Mouse (Mus musculus) G1E (cell line): ENCODE measurements around the gene Dclk2. TPM values are rescaled to one million over a fixed set of nuclear protein-coding genes. Genes with fewer than 3 reads are reported as not detected.

Experiments used
- ATAC-seq: 2 replicates; pipeline ENCODE4 v1.8.0; 2016; ENCODE audit warnings: mild to moderate bottlenecking; ENCODE audit not compliant: insufficient number of reproducible peaks, poor library complexity, low FRiP score, severe bottlenecking; ENCODE audit errors: extremely low read depth
- DNase-seq: peaks from one replicate; pipeline ENCODE4 v3.0.0; 2012; ENCODE audit warnings: low spot score
- H3K27me3 ChIP-seq: 2 replicates; pipeline ENCODE4 v1.6.1; 2012; ENCODE audit warnings: mild to moderate bottlenecking, low read length, inconsistent platforms; ENCODE audit not compliant: insufficient read depth
- H3K36me3 ChIP-seq: replicated peaks from 2 replicates; pipeline ENCODE3; 2012; ENCODE audit warnings: mild to moderate bottlenecking, inconsistent platforms
- H3K4me1 ChIP-seq: 2 replicates; pipeline ENCODE4 v1.6.1; 2012; ENCODE audit warnings: low read depth, low read length, inconsistent platforms, mixed read lengths; ENCODE audit not compliant: insufficient read depth
- H3K4me3 ChIP-seq: 2 replicates; pipeline ENCODE4 v1.5.1; 2012; ENCODE audit warnings: low read depth, mild to moderate bottlenecking, inconsistent platforms, low read length, moderate library complexity, mixed read lengths
- H3K9me3 ChIP-seq: replicated peaks from 2 replicates; pipeline ENCODE4 v1.6.1; 2012; ENCODE audit warnings: inconsistent platforms
- CTCF ChIP-seq: IDR thresholded peaks from 2 replicates; pipeline ENCODE4 v1.5.1; 2012; ENCODE audit warnings: low read depth, low read length, inconsistent platforms, mixed read lengths
- GATA1 ChIP-seq: IDR thresholded peaks from 2 replicates; pipeline ENCODE4 v1.6.1; 2012; ENCODE audit warnings: borderline replicate concordance, low read length, inconsistent platforms, mixed read lengths
- GATA2 ChIP-seq: IDR thresholded peaks from 2 replicates; pipeline ENCODE4 v1.6.1; 2012; ENCODE audit warnings: low read depth, low read length, inconsistent platforms, borderline replicate concordance
- POLR2AphosphoS5 ChIP-seq: IDR thresholded peaks from 2 replicates; pipeline ENCODE4 v1.6.1; 2012; ENCODE audit warnings: low read depth, low read length, inconsistent platforms; ENCODE audit not compliant: insufficient replicate concordance
- TAL1 ChIP-seq: conservative IDR thresholded peaks from 2 replicates; pipeline ENCODE4 v1.6.1; 2012; ENCODE audit warnings: low read depth, low read length, inconsistent platforms, mixed read lengths
- polyA plus RNA-seq: library from polyadenylated mRNA; stranded (reverse); fragments of >175 nt; gene quantifications from 2 replicates; pipeline ENCODE4 v1.2.3, GENCODE M21; 2012
- total RNA-seq, 2 experiments: library from RNA; stranded (forward) in 1 of 2; stranded (reverse) in 1 of 2; fragments of 200-1000 nt in 1 of 2; fragments of >200 nt in 1 of 2; fragmentation: Nextera tagmentation in 1 of 2; gene quantifications; 2 replicates each; pipeline ENCODE4 v1.2.3; 2014 to 2017

Dclk2 gene
- total and polyA plus RNA-seq, 3 experiments, result 0.11 to 5.3 TPM; not detected in 1

- ATAC-seq (no peak), DNase-seq (no peak)
- no peaks in the 10 kb centered on the region for H3K9me3 ChIP-seq
- TF ChIP-seq CTCF (no peak), TAL1 (no peak), POLR2AphosphoS5 (no peak), GATA1 (no peak), GATA2 (no peak)
- H3K36me3 ChIP-seq, result no peaks in the 10 kb centered on the region
- no peak overlapping the region for H3K4me3 ChIP-seq
- H3K27me3 ChIP-seq, result no peaks in the 10 kb centered on the region
- no peaks in the 10 kb centered on the region for H3K4me1 ChIP-seq
Observed at GRCm38 (mm10) chr3:86862939-86863311, 57.7 kb downstream of the Dclk2 start.

- Histone ChIP-seq H3K9me3 (no peaks in the 10 kb centered on the region), H3K4me1 (no peaks in the 10 kb centered on the region), H3K27me3 (no peaks in the 10 kb centered on the region), H3K4me3 (no peak overlapping the region), H3K36me3 (no peaks in the 10 kb centered on the region)
- ATAC-seq (no peak), DNase-seq (no peak)
- TF ChIP-seq POLR2AphosphoS5 (no peak), TAL1 (no peak), GATA2 (no peak), GATA1 (no peak), CTCF (no peak)
Observed at GRCm38 (mm10) chr3:86862245-86862938, 58.3 kb downstream of the Dclk2 start.

- no peak for TF ChIP-seq CTCF
- no peak for TF ChIP-seq GATA2
- no peak for TF ChIP-seq TAL1
- TF ChIP-seq GATA1, result no peak
- TF ChIP-seq POLR2AphosphoS5, result no peak
- H3K9me3 ChIP-seq, result no peaks in the 10 kb centered on the region
- no peak for ATAC-seq
- no peaks in the 10 kb centered on the region for H3K4me1 ChIP-seq
- DNase-seq, result no peak
- no peak overlapping the region for H3K4me3 ChIP-seq
- H3K36me3 ChIP-seq, result no peaks in the 10 kb centered on the region
- no peaks in the 10 kb centered on the region; the same call in 1 of the 2 replicates for H3K27me3 ChIP-seq
Observed at GRCm38 (mm10) chr3:86859791-86860190, 60.9 kb downstream of the Dclk2 start.

- Histone ChIP-seq H3K4me1 (no peaks in the 10 kb centered on the region), H3K27me3 (no peaks in the 10 kb centered on the region; the same call in 1 of the 2 replicates), H3K4me3 (no peak overlapping the region), H3K9me3 (no peaks in the 10 kb centered on the region), H3K36me3 (no peaks in the 10 kb centered on the region)
- no peak for DNase-seq
- TF ChIP-seq POLR2AphosphoS5 (no peak), CTCF (no peak), GATA2 (no peak), TAL1 (no peak), GATA1 (no peak)
- ATAC-seq, result no peak
Observed at GRCm38 (mm10) chr3:86858699-86859098, 62.0 kb downstream of the Dclk2 start.

- Histone ChIP-seq H3K4me3 (no peak overlapping the region), H3K36me3 (no peaks in the 10 kb centered on the region), H3K9me3 (no peaks in the 10 kb centered on the region), H3K27me3 (no peaks in the 10 kb centered on the region; the same call in 1 of the 2 replicates), H3K4me1 (no peaks in the 10 kb centered on the region)
- no peak for TF ChIP-seq GATA2
- TF ChIP-seq CTCF, result no peak
- TF ChIP-seq GATA1, result no peak
- TF ChIP-seq POLR2AphosphoS5, result no peak
- TF ChIP-seq TAL1, result no peak
- DNase-seq (no peak), ATAC-seq (no peak)
Observed at GRCm38 (mm10) chr3:86857833-86858398, 62.7 kb downstream of the Dclk2 start.

GRCm38 (mm10) chr3:86852867-86853266 is 67.8 kb downstream of the Dclk2 start:
- H3K9me3 ChIP-seq, result no peaks in the 10 kb centered on the region
- H3K27me3 ChIP-seq, result no peaks in the 10 kb centered on the region; the same call in 1 of the 2 replicates
- no peak overlapping the region for H3K4me3 ChIP-seq
- H3K4me1 ChIP-seq, result no peaks in the 10 kb centered on the region
- TF ChIP-seq CTCF, result no peak
- TF ChIP-seq POLR2AphosphoS5, result no peak
- TF ChIP-seq GATA2, result no peak
- TF ChIP-seq TAL1, result no peak
- TF ChIP-seq GATA1, result no peak
- no peak for ATAC-seq
- H3K36me3 ChIP-seq, result no peaks in the 10 kb centered on the region
- DNase-seq, result no peak
